Mouse (Mus musculus) erythroblast, adult 5-6 weeks (primary cell): Measurements from ENCODE around the gene Bag1. TPM values are rescaled to one million over a fixed set of nuclear protein-coding genes. Genes with fewer than 3 reads are reported as not detected.

Source experiments
- ATAC-seq: replicated peaks from 2 replicates; pipeline ENCODE4 v1.8.0; 2016; ENCODE audit warnings: moderate number of reproducible peaks, mild to moderate bottlenecking, moderate TSS enrichment, inconsistent platforms; ENCODE audit not compliant: poor library complexity, low FRiP score, severe bottlenecking
- total RNA-seq, 2 experiments: library from RNA; stranded (forward) in 1 of 2; stranded (reverse) in 1 of 2; fragments of 150-400 nt in 1 of 2; fragments of 200-764, 138-1000 nt in 1 of 2; gene quantifications; 2 replicates each; pipeline versions ENCODE4 v1.2.3 to v1.2.4; 2015 to 2017; ENCODE audit warnings: low replicate concordance in 2 of 2

The Bag1 gene
- total RNA-seq (2015; ENCODE audit: low replicate concordance) (28.2 and 33.2 TPM in 2 replicates), total RNA-seq (2017; ENCODE audit: low replicate concordance) (126 and 129 TPM in 2 replicates)

- ATAC-seq, result peak; percentile 91
These were observed at the start of gene Bag1, which contains the start of gene Chmp5 for GRCm38 (mm10) chr4:40948160-40948708. Gene Bag1 (minus strand): TSS chr4:40948294. Gene Chmp5 (plus strand): TSS chr4:40948407.

GRCm38 (mm10) chr4:40996302-40996701, 48.2 kb upstream of the Bag1 start:
- ATAC-seq, result no peak

DNA sequence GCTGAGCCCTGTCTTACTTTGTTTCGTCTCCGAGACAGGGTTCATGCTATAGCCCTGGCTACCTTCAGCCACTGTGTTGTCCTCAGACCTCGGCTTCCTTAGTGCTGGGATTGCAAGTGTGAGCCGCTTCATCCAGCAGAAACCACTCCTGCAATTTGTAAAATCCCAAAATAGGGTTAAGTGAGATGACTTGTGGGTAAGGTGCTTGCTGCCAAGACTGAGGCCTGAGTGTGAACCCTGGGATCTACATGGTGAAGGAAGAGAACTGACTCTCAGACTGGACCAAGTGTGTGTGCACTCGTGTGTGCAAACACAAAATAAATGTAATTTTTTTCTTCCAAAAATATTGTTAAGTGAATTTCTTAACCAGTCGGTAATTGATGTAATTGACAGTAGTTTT, 41.5 kb upstream of the Bag1 start:
- ATAC-seq, result no peak

DNA sequence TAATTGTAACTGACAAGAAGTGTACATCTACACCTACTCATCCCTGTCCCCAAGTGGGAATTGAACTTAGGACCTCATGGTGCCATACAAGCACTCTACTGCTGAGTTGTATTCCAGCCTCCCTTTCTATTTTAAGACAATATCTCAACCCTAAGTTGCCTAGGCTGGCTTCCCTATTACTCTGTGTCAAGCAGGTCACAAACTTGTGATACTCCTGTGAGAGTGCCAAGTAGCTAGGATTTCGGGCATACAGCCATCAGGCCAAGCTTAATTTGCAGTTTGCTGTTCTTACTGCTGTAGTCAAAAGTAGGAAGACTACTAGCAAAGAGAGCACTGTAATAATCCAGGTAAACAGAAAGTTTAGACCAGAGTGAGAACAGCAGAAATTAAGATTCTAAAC, 35.6 kb upstream of the Bag1 start:
- ATAC-seq, result no peak

GRCm38 (mm10) chr4:40982486-40982885, 34.4 kb upstream of the Bag1 start:
- no peak for ATAC-seq

- ATAC-seq, result no peak
These were observed 31.3 kb upstream of the Bag1 start for GRCm38 (mm10) chr4:40979430-40979829.

GRCm38 (mm10) chr4:40976651-40977050, 28.6 kb upstream of the Bag1 start:
- ATAC-seq, result no peak

GRCm38 (mm10) chr4:40975678-40976077, 27.6 kb upstream of the Bag1 start:
- no peak for ATAC-seq

GRCm38 (mm10) chr4:40974011-40974410, 25.9 kb upstream of the Bag1 start:
- no peak for ATAC-seq

DNA sequence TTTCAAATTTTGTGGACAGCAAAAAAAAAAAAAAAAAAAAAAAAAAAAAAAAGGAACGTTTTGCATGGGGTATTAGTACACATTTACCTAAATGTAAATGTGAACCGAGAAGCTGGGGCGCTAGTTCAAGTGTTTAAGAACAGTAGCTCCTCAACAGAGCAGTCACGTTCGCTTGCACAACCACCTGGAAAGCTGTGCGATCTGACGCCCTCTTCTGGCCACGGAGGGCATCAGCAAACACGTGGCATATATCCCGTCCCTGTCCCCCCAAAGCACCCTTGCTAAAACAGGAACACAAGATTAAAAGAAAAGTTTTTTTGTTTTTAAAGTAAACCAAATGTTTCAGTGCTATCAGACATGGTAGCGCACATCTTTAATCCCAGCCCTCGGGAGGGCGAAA, 23.6 kb upstream of the Bag1 start:
- peak; percentile 54 for ATAC-seq

DNA sequence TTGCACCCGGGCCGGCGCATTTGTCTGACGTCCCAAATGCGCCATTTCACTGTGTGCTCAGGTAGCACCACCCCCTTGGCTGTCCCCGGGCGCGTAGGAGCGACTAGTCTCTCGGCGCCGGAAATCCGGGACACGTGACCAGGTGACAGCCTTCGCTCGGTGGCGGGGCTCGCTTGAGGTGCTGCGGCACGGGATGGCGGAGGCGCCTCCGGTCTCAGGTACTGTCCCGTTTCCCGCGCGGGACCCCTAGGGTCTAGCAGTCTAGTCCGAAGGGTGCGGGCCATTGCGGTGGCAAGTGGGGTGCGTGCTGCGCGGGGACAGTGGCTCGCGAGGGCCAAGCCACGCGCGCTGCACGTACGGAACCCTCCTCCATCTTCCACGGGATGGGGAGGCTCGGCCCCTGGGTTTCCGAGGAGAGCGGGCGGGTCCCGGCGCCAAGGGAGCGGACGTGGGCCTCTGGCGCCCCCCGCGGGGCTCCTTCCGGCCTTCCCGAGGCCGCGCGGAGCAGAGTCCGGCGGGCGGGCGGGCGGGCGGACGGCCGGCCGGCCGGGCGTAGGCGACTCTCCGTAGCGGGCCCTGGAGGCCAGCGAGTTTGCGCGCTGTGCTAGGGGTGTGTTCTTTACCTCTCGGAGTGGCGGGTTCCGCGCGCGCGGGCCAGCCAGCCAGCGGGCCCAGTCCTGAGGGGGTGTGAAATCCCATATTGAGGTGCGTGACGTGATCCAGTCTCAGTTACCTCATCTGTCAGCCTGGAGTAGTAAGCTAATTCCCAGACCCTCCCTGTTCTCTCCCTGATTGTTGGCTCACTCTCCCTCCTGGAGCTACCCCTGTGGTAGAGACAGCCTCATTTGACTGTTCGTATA, 23.0 kb upstream of the Bag1 start, which contains the start of gene Nfx1:
Gene Nfx1, plus strand, starts transcription at position 65 of the 860 bp plus-strand sequence.
- peak; percentile 96 for ATAC-seq

DNA sequence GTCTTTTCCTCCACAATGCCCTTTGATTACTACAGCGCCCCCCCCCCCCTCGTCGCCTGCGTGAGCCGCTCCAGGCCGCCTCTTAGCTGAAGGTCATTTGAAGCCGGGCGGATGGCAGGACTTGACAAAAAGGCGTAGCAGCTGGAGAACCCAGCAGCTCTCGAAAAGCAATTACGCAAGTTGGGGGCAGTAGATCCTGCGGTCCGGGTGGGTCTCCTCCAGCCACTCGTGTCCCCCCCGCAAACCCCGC, 22.4 kb upstream of the Bag1 start:
- ATAC-seq, result no peak

DNA sequence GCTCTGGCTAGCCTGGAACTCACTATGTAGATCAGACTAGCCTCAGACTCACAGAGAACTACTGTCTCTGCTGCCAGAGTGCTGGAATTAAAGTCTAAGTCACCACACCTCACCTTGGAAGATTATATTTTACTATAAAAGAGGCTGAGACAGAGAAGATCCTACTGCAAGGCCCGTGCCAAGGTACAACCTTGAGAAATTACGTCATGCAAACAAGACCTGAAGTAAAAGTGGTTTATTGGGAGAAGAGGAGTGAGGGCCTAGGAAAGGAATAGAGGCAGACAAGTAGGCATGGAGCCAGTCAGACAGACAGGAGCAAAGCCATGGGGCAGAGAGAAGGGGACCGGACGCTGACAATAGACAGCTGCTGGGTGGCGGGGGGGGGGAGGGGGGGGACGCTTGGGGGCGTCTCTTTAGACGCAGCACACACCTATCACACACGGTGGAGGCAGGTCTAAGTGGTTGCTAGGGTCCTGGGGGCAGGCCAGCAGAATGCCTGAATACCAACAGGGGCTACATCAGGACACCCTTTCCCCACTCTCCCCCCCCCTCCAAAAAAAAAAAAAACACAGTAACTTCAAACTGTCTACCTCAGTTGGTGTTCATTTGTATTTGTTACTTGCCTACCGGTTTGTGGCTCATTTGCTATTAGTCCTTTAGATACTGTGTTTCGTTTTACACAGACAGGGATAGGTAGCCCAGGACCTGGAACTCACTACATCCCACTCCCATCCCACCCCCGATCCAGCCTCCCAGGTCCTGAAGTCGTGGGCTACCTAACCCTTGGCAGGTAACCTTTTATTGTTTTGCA, 21.9 kb upstream of the Bag1 start:
- ATAC-seq, result no peak

GRCm38 (mm10) chr4:40969161-40969560, 21.1 kb upstream of the Bag1 start:
- no peak for ATAC-seq

- no peak for ATAC-seq
These were observed 15.4 kb upstream of the Bag1 start for GRCm38 (mm10) chr4:40963536-40963935.

GRCm38 (mm10) chr4:40955942-40956341, 7.8 kb upstream of the Bag1 start:
- ATAC-seq, result no peak

DNA sequence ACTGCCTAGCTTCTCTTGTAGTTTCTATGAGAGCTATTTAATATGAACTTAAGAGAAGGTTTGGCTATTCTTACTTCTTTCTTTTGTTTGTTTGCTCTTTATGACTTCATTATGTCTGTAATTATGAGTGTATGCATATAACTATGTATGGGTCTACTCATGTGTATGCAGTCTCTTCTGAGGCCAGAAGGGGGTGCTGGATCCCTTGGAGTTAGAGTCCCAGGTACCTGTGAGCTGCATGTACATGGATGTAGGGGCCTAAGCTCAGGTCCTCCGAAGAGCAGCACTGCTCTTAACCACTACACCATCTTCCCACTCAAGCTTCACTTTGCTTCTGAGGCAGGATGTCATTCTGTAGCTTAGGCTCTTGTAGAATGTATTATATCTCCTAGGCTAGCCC, 5.4 kb upstream of the Bag1 start:
- peak; percentile 78 for ATAC-seq

DNA sequence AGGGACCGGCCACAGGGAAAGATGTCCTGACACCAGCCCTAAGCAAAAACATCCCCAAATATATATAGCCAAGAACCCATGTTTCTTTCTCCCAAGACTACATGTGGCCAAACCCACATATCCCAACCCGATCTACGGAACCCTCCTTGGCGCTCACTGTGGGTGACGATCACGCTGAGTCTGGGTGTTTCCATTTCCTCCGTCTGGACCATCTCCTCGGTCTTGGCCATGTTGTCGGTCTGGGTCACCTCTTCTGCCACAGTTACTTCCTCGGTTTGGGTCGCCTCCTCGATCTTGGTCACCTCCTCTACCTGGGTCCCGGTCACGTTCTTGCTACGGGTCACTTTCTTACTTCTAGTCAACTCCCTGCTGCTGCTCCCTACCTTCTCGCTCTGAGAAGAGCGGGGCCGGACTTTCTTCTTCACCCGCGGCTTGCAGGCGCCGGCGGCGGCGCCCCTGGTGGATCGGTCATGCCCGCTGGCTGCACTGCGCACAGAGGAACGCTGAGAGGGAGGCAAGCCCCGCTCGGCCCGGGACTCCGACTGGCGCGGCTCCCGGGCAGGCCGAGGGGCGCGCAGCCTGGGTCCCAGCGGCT, 432 bp downstream of the Bag1 start:
- ATAC-seq, result peak; percentile 57

DNA sequence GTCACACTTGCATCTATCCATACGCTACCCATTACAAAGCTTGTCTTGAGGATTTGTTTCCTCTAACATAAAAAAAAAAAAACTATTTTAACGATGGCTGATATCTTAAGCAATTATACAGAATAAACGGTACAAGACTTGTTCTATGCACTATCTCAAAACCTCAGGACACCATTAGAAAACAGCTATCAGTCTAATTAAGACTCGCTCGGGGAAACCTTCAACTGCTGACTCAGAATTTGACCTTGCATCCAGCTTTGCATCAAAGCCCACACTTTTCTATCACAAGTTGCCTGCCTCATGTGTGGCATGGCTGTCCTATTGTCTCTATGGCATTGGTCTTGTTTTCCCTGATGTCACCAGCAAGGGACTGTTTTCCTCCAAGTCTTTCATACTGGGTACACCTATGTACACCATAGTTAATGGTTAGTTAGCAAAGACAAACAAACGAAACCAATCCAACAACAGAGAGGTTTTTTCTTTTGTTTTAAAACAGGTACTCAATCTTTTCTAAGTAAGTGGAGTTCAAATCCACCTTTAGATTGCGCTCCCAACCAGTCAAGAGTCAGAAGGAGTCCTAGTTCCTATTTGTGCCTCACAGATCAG, 1.5 kb downstream of the Bag1 start:
- no peak for ATAC-seq

DNA sequence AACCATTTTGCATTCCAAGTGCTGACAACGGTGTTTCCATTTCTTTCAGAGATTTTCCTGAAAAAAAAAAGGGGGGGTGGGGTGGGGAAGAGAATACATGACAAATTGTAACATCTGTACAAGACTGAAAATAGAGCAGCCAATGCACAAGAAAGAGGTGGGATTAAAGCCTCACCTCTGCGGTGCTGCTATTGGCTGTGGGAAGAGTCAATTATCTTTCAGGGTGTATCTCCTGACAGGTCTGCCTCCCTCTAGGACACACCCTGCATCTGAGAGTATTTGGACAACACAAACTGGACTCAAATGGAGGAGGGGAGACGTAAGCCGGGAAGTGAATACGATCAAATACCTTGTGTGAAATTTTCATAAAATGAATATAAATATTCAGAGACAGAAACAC, 4.4 kb downstream of the Bag1 start:
- ATAC-seq, result no peak
